Mouse (Mus musculus): Measurements from ENCODE around the gene Map4k4. TPM values are rescaled to one million over a fixed set of nuclear protein-coding genes. Genes with fewer than 3 reads are reported as not detected.

Map4k4 gene
- total and polyA plus RNA-seq, 2 experiments from 2014 or later = 34.1 to 189 TPM

DNA sequence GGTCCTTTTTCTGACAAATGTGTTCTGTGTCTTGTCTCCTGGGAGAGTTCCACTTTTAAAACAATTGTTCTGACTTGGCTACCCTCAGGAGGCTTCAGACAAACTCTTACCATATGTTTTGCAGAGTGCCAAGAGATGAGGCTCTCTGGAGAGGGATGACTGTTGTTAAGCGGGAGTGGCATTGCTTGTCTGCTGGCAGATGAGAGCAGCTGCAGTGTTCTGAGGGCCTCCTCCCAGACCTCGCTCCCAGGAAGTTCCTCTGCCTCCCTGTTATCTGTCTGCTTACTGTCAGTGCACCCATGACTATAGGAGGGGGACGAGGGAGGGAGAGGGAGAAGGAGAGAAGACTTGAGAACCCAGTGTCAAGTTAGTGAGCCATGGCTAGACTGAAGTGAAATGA lies 64.7 kb downstream of the Map4k4 start:
- Histone ChIP-seq H3K4me2 (ENCODE audit: low read depth, low read length) (no peak overlapping the region), H3K9me3 (ENCODE audit: low read length) (no peaks in the 10 kb centered on the region), H3K27me3 (ENCODE audit: insufficient read depth, low read length) (no peaks in the 10 kb centered on the region), H3K36me3 (ENCODE audit: insufficient read depth, low read length) (no peaks in the 10 kb centered on the region), H3K4me3 (ENCODE audit: low read length) (no peak overlapping the region), H3K27ac (peak overlapping the region; percentile 8; the same call in 1 of the 2 replicates), H3K9ac (replicated peaks; ENCODE audit: low read length) (no peak overlapping the region), H3K4me1 (ENCODE audit: insufficient read depth, low read length) (peaks cover 13% of the 10 kb centered on the region)
- ATAC-seq (no peak), DNase-seq (ENCODE audit: low spot score) (no peak)
- WGBS = 54% methylated on average over 3 of the region's 3 CpGs
- no peak for TF ChIP-seq CTCF (IDR thresholded peaks at IDR 0.05; ENCODE audit: low read depth)

DNA sequence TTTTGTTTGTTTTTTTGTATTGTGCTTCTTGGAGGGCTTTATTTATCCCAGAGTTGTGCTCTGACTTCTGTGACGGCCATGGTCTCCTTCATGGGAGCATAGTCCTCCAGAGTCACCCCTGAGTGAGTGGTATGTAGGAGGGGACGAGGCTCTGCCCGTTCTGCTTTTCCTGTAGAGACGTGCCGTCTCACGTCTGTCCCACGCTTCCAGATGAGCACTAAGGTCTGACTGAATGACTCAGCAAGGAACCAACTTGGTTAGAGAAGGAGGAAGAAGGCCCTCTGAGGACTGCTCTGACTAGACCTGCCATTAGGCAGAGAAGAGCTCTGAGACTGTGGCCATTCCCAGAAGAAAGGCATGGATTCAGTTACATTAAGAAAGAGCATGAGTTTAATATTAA lies 68.3 kb downstream of the Map4k4 start:
- DNase-seq (ENCODE audit: low spot score) = no peak
- Histone ChIP-seq H3K4me1 (ENCODE audit: insufficient read depth, low read length) (peaks cover 10% of the 10 kb centered on the region), H3K9ac (replicated peaks; ENCODE audit: low read length) (no peak overlapping the region), H3K27ac (no peak overlapping the region), H3K27me3 (ENCODE audit: insufficient read depth, low read length) (no peaks in the 10 kb centered on the region), H3K9me3 (ENCODE audit: low read length) (no peaks in the 10 kb centered on the region), H3K4me2 (ENCODE audit: low read depth, low read length) (no peak overlapping the region), H3K36me3 (ENCODE audit: insufficient read depth, low read length) (no peaks in the 10 kb centered on the region), H3K4me3 (ENCODE audit: low read length) (no peak overlapping the region)
- no peak for TF ChIP-seq CTCF (IDR thresholded peaks at IDR 0.05; ENCODE audit: low read depth)
- no peak for ATAC-seq
- 52% methylated on average over 7 of the region's 7 CpGs for WGBS

- H3K9ac ChIP-seq (replicated peaks; ENCODE audit: low read length) = no peak overlapping the region
- TF ChIP-seq CTCF (IDR thresholded peaks at IDR 0.05; ENCODE audit: low read depth) = peak; percentile 38
- H3K36me3 ChIP-seq (ENCODE audit: insufficient read depth, low read length) = peaks cover 4% of the 10 kb centered on the region; the same call in 1 of the 2 replicates
- H3K9me3 ChIP-seq (ENCODE audit: low read length) = no peaks in the 10 kb centered on the region
- peaks cover 10% of the 10 kb centered on the region for H3K4me1 ChIP-seq (ENCODE audit: insufficient read depth, low read length)
- DNase-seq (ENCODE audit: low spot score) = peak; percentile 74
- H3K27ac ChIP-seq = no peak overlapping the region; the same call in 1 of the 2 replicates
- H3K4me3 ChIP-seq (ENCODE audit: low read length) = no peak overlapping the region
- H3K4me2 ChIP-seq (ENCODE audit: low read depth, low read length) = no peak overlapping the region
- ATAC-seq = peak; percentile 62; the same call in 1 of the 2 replicates
- WGBS = 47% methylated on average over 2 of the region's 2 CpGs
- H3K27me3 ChIP-seq (ENCODE audit: insufficient read depth, low read length) = no peaks in the 10 kb centered on the region
Measured at GRCm38 (mm10) chr1:39969771-39970406, 69.2 kb downstream of the Map4k4 start.

DNA sequence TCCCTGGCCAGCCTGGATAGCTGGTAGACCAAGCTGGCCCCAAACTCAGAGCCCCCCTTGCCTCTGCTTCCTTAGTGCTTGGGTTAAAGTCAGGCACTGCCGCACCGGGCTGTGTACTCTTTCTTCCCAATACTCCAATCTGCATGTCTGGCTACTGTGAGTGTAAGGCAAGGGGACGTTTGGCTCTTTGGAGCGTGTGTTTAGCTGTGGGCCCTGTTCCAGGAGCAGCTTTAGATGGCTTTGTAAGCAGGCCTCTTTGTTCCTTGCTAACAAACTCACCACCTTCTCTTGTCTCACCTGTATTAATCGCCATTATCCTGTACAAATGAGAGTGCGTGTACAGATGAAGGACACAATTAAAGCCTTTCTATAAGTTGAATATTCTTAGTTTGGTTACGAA lies 71.7 kb downstream of the Map4k4 start:
- peaks cover 14% of the 10 kb centered on the region; the same call in 1 of the 2 replicates for H3K36me3 ChIP-seq (ENCODE audit: insufficient read depth, low read length)
- H3K9ac ChIP-seq (replicated peaks; ENCODE audit: low read length) = no peak overlapping the region
- WGBS = 55% methylated on average over 7 of the region's 7 CpGs
- H3K4me1 ChIP-seq (ENCODE audit: insufficient read depth, low read length) = peaks cover 10% of the 10 kb centered on the region
- no peak overlapping the region for H3K4me2 ChIP-seq (ENCODE audit: low read depth, low read length)
- no peak overlapping the region for H3K4me3 ChIP-seq (ENCODE audit: low read length)
- H3K27ac ChIP-seq = 0 out of 2 replicates have a peak overlapping the region, but pooled peaks have one; percentile 4
- H3K9me3 ChIP-seq (ENCODE audit: low read length) = no peaks in the 10 kb centered on the region
- DNase-seq (ENCODE audit: low spot score) = peak; percentile 34
- TF ChIP-seq CTCF (IDR thresholded peaks at IDR 0.05; ENCODE audit: low read depth) = no peak
- ATAC-seq = no peak
- H3K27me3 ChIP-seq (ENCODE audit: insufficient read depth, low read length) = no peaks in the 10 kb centered on the region

DNA sequence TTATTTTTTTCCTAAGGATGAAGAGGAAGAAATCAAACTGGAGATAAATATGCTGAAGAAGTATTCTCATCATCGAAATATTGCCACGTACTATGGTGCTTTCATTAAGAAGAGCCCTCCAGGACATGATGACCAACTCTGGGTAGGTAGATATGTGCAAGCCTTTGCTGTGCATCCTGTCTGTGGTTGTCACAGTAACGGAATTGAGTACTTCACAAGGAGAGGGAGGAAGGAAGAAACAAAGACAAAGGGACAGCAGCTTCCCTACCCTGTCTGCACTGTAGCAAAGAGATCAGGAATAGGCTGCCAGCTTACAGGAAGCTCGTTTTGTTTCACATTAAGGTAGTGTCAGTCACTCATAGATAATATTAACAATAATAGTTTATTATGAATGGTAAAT lies 73.2 kb downstream of the Map4k4 start:
- Histone ChIP-seq H3K9me3 (ENCODE audit: low read length) (no peaks in the 10 kb centered on the region), H3K27ac (no peak overlapping the region), H3K9ac (replicated peaks; ENCODE audit: low read length) (no peak overlapping the region), H3K4me1 (ENCODE audit: insufficient read depth, low read length) (peaks cover 8% of the 10 kb centered on the region; the same call in 1 of the 2 replicates), H3K27me3 (ENCODE audit: insufficient read depth, low read length) (no peaks in the 10 kb centered on the region), H3K4me3 (ENCODE audit: low read length) (no peak overlapping the region), H3K36me3 (ENCODE audit: insufficient read depth, low read length) (peaks cover 14% of the 10 kb centered on the region; the same call in 1 of the 2 replicates), H3K4me2 (ENCODE audit: low read depth, low read length) (no peak overlapping the region)
- no peak for DNase-seq (ENCODE audit: low spot score)
- ATAC-seq = no peak
- no peak for TF ChIP-seq CTCF (IDR thresholded peaks at IDR 0.05; ENCODE audit: low read depth)
- WGBS = 73% methylated on average over 4 of the region's 4 CpGs

- DNase-seq (ENCODE audit: low spot score) (no peak), ATAC-seq (no peak)
- no peak overlapping the region for H3K27ac ChIP-seq
- H3K9me3 ChIP-seq (ENCODE audit: low read length) = no peaks in the 10 kb centered on the region
- H3K36me3 ChIP-seq (ENCODE audit: insufficient read depth, low read length) = peaks cover 14% of the 10 kb centered on the region; the same call in 1 of the 2 replicates
- no peak for TF ChIP-seq CTCF (IDR thresholded peaks at IDR 0.05; ENCODE audit: low read depth)
- no peaks in the 10 kb centered on the region for H3K4me1 ChIP-seq (ENCODE audit: insufficient read depth, low read length)
- H3K4me2 ChIP-seq (ENCODE audit: low read depth, low read length) = no peak overlapping the region
- no peak overlapping the region for H3K4me3 ChIP-seq (ENCODE audit: low read length)
- no peaks in the 10 kb centered on the region for H3K27me3 ChIP-seq (ENCODE audit: insufficient read depth, low read length)
- no peak overlapping the region for H3K9ac ChIP-seq (replicated peaks; ENCODE audit: low read length)
- 86% methylated on average over 2 of the region's 2 CpGs for WGBS
Measured at GRCm38 (mm10) chr1:39975005-39975404, 74.3 kb downstream of the Map4k4 start.

DNA sequence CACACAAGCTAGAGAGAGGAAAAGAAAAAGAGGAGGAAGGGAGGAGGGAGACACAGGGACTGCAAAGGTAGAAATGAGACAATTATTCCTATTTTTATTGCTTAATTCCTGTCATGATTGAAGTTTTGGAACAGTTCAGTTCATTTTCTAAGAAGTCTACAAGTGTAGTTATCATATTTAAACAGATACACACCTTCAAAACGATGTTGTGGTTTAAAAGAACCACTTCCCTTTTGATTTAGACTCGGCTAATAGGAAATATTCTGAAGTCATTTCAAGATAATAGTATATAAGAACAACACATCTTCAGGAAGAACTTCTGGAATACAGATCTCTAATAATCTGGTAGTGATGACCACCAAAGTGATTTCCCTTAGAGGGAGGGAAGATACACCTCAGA lies 75.4 kb downstream of the Map4k4 start:
- no peaks in the 10 kb centered on the region for H3K4me1 ChIP-seq (ENCODE audit: insufficient read depth, low read length)
- H3K9ac ChIP-seq (replicated peaks; ENCODE audit: low read length) = no peak overlapping the region
- H3K4me2 ChIP-seq (ENCODE audit: low read depth, low read length) = no peak overlapping the region
- H3K27me3 ChIP-seq (ENCODE audit: insufficient read depth, low read length) = no peaks in the 10 kb centered on the region
- no peak for TF ChIP-seq CTCF (IDR thresholded peaks at IDR 0.05; ENCODE audit: low read depth)
- no peak overlapping the region for H3K4me3 ChIP-seq (ENCODE audit: low read length)
- ATAC-seq (no peak), DNase-seq (ENCODE audit: low spot score) (no peak)
- 82% methylated on average over 2 of the region's 2 CpGs for WGBS
- H3K36me3 ChIP-seq (ENCODE audit: insufficient read depth, low read length) = peaks cover 20% of the 10 kb centered on the region; the same call in 1 of the 2 replicates
- H3K27ac ChIP-seq = peak overlapping the region; percentile 58; the same call in 1 of the 2 replicates
- H3K9me3 ChIP-seq (ENCODE audit: low read length) = no peaks in the 10 kb centered on the region
